Mouse (Mus musculus): ENCODE data around the gene Errfi1. TPM values are rescaled to one million over a fixed set of nuclear protein-coding genes. Genes with fewer than 3 reads are reported as not detected.
"Not testable (repeated sequence)": the region's sequence is repeated elsewhere in the genome, so short reads cannot be mapped to it uniquely, and the experiment has no call there.

Errfi1 gene
- total and polyA plus RNA-seq, 2 experiments from 2014 or later = 7.4 to 33.7 TPM

- TF ChIP-seq CTCF (IDR thresholded peaks at IDR 0.05; ENCODE audit: low read depth) (no peak), EP300 (IDR thresholded peaks at IDR 0.05; ENCODE audit: low read depth) (no peak)
- H3K9ac ChIP-seq (replicated peaks; ENCODE audit: low read depth, low read length) = 0 out of 2 replicates have a peak overlapping the region, but pooled peaks have one; percentile 17
- H3K9me3 ChIP-seq (replicated peaks; ENCODE audit: control insufficient read depth, low read length) = no peaks in the 10 kb centered on the region
Observed at GRCm38 (mm10) chr4:150871392-150872138, 17.8 kb downstream of the Errfi1 start.

DNA sequence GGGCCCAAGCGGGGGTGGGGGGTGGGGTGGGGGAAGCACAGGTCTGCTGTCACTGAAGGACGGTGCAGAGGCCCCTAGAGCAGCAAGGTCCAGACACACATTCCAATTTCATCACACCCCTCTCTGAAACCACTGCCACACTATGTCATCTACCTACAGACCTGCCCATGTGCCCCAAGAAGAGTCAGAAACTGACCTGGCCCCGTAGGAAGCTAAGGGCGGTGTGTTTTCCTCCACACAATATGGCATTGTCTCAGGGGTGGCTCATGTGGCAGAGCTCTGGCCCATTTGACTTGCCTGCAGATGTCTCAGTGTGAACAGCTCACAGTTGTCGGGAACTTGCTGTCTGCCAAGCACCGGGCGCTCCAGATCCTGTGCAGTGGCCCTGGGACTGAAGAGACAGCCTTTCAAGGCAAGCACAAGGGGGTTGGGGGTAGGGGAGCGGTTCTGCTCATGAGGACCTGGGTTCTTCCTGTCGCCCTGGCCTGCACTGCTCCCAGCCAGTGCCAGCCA lies 18.5 kb downstream of the Errfi1 start:
- no peak for TF ChIP-seq CTCF (IDR thresholded peaks at IDR 0.05; ENCODE audit: low read depth)
- no peak for TF ChIP-seq EP300 (IDR thresholded peaks at IDR 0.05; ENCODE audit: low read depth)
- no peak overlapping the region for H3K9ac ChIP-seq (replicated peaks; ENCODE audit: low read depth, low read length)
- no peak for DNase-seq (ENCODE audit: low spot score)
- 0 out of 2 replicates have a peak, but pooled peaks have one; percentile 5 for ATAC-seq (ENCODE audit: insufficient read depth, low read depth)
- peaks cover 20% of the 10 kb centered on the region for H3K4me1 ChIP-seq (ENCODE audit: control insufficient read depth, insufficient read depth)
- H3K27ac ChIP-seq (ENCODE audit: low read depth) = peak overlapping the region; percentile 27
- no peak overlapping the region for H3K4me3 ChIP-seq (ENCODE audit: low read depth, low read length)
- WGBS = 51% methylated on average over 9 of the region's 9 CpGs
- H3K27me3 ChIP-seq (ENCODE audit: control insufficient read depth, insufficient read depth, low read length) = no peaks in the 10 kb centered on the region
- H3K36me3 ChIP-seq (replicated peaks; ENCODE audit: control insufficient read depth, insufficient read depth, low read length) = peaks cover 14% of the 10 kb centered on the region
- no peak overlapping the region for H3K4me2 ChIP-seq (ENCODE audit: low read depth, low read length)
- H3K9me3 ChIP-seq (replicated peaks; ENCODE audit: control insufficient read depth, low read length) = no peaks in the 10 kb centered on the region

More at GRCm38 (mm10) chr4:150871392-150872138, 17.8 kb downstream of the Errfi1 start:
- WGBS = 28% methylated on average over 10 of the region's 10 CpGs
- Histone ChIP-seq H3K4me1 (ENCODE audit: control insufficient read depth, insufficient read depth) (peaks cover 20% of the 10 kb centered on the region), H3K4me3 (ENCODE audit: low read depth, low read length) (no peak overlapping the region), H3K27me3 (ENCODE audit: control insufficient read depth, insufficient read depth, low read length) (no peaks in the 10 kb centered on the region), H3K36me3 (replicated peaks; ENCODE audit: control insufficient read depth, insufficient read depth, low read length) (peaks cover 20% of the 10 kb centered on the region), H3K4me2 (ENCODE audit: low read depth, low read length) (no peak overlapping the region), H3K27ac (ENCODE audit: low read depth) (peak overlapping the region; percentile 27)
- peak; percentile 65 for ATAC-seq (ENCODE audit: insufficient read depth, low read depth)
- no peak for DNase-seq (ENCODE audit: low spot score)

DNA sequence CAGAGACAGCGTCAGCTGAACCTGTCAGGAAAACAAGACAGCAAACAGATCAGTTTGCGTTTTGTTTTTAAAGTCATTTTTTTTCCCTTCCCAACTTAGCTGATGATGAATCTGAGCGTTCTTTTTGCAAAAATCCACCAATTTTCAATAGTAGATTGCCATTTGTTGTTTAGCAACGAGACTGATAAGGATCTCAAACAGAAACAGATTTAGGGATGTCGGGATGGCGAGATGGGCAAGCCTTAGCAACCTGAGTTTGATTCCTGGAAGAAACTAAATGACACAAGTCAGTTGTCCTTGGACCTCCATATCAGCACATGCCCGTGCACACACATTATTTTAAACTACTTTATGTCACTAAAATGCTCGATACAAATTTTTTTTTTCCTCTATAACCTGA lies 19.0 kb downstream of the Errfi1 start:
- 71% methylated on average over 8 of the region's 8 CpGs for WGBS
- Histone ChIP-seq H3K4me1 (ENCODE audit: control insufficient read depth, insufficient read depth) (peaks cover 20% of the 10 kb centered on the region), H3K4me2 (ENCODE audit: low read depth, low read length) (no peak overlapping the region), H3K27me3 (ENCODE audit: control insufficient read depth, insufficient read depth, low read length) (no peaks in the 10 kb centered on the region), H3K27ac (ENCODE audit: low read depth) (no peak overlapping the region; the same call in 1 of the 2 replicates), H3K9ac (replicated peaks; ENCODE audit: low read depth, low read length) (no peak overlapping the region), H3K36me3 (replicated peaks; ENCODE audit: control insufficient read depth, insufficient read depth, low read length) (peaks cover 9% of the 10 kb centered on the region), H3K9me3 (replicated peaks; ENCODE audit: control insufficient read depth, low read length) (no peaks in the 10 kb centered on the region), H3K4me3 (ENCODE audit: low read depth, low read length) (no peak overlapping the region)
- ATAC-seq (ENCODE audit: insufficient read depth, low read depth) = no peak
- TF ChIP-seq CTCF (IDR thresholded peaks at IDR 0.05; ENCODE audit: low read depth) (no peak), EP300 (IDR thresholded peaks at IDR 0.05; ENCODE audit: low read depth) (no peak)
- no peak for DNase-seq (ENCODE audit: low spot score)

- not testable (repeated sequence) for H3K27ac ChIP-seq (ENCODE audit: low read depth); H3K9me3 ChIP-seq (replicated peaks; ENCODE audit: control insufficient read depth, low read length); DNase-seq (ENCODE audit: low spot score); ATAC-seq (ENCODE audit: insufficient read depth, low read depth); H3K4me2 ChIP-seq (ENCODE audit: low read depth, low read length); H3K36me3 ChIP-seq (replicated peaks; ENCODE audit: control insufficient read depth, insufficient read depth, low read length); H3K9ac ChIP-seq (replicated peaks; ENCODE audit: low read depth, low read length); H3K27me3 ChIP-seq (ENCODE audit: control insufficient read depth, insufficient read depth, low read length); H3K4me3 ChIP-seq (ENCODE audit: low read depth, low read length)
- H3K4me1 ChIP-seq (ENCODE audit: control insufficient read depth, insufficient read depth) = peaks cover 20% of the 10 kb centered on the region
- 63% methylated on average over 4 of the region's 4 CpGs for WGBS
Observed at GRCm38 (mm10) chr4:150874416-150874815, 20.7 kb downstream of the Errfi1 start.

DNA sequence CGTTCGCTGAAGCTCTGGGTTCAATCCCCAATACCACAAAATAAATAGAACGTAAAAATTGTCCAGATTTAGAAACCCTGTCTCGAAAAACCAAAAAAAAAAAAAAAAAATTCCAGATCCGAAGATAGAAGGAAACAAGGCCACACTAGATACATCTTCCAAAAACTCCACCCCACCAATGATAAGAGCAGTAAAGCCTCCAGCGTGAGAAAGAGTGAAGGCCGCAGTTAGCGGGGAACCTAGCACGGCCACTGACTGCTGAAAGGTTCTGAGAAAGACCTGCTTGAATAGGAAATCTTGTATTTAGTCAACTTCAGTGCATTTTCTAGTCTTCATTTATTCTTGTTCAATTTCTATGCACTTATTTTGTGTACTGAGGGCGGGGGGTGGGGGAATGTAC lies 21.7 kb downstream of the Errfi1 start:
- Histone ChIP-seq H3K4me1 (ENCODE audit: control insufficient read depth, insufficient read depth) (peaks cover 20% of the 10 kb centered on the region), H3K4me3 (ENCODE audit: low read depth, low read length) (no peak overlapping the region), H3K27ac (ENCODE audit: low read depth) (no peak overlapping the region), H3K9me3 (replicated peaks; ENCODE audit: control insufficient read depth, low read length) (peaks cover 17% of the 10 kb centered on the region), H3K36me3 (replicated peaks; ENCODE audit: control insufficient read depth, insufficient read depth, low read length) (no peaks in the 10 kb centered on the region), H3K27me3 (ENCODE audit: control insufficient read depth, insufficient read depth, low read length) (no peaks in the 10 kb centered on the region), H3K9ac (replicated peaks; ENCODE audit: low read depth, low read length) (no peak overlapping the region), H3K4me2 (ENCODE audit: low read depth, low read length) (no peak overlapping the region)
- ATAC-seq (ENCODE audit: insufficient read depth, low read depth) (no peak), DNase-seq (ENCODE audit: low spot score) (no peak)
- WGBS = 73% methylated on average over 10 of the region's 10 CpGs
- TF ChIP-seq CTCF (IDR thresholded peaks at IDR 0.05; ENCODE audit: low read depth) (no peak), EP300 (IDR thresholded peaks at IDR 0.05; ENCODE audit: low read depth) (no peak)
